Mouse (Mus musculus) C2C12 (cell line): ENCODE measurements around the gene Mymx. TPM values are rescaled to one million over a fixed set of nuclear protein-coding genes. Genes with fewer than 3 reads are reported as not detected.

Experiments used
- H3K27me3 ChIP-seq: one replicate; pipeline ENCODE4 v1.6.1; 2011; ENCODE audit not compliant: control insufficient read depth, insufficient read depth, insufficient read length
- H3K36me3 ChIP-seq: one replicate; pipeline ENCODE4 v1.6.1; 2011; ENCODE audit not compliant: control insufficient read depth, insufficient read depth
- H3K4me3 ChIP-seq: one replicate; pipeline ENCODE4 v1.5.1; 2011; ENCODE audit warnings: mild to moderate bottlenecking, control low read depth; ENCODE audit not compliant: poor library complexity, insufficient read depth, severe bottlenecking
- H3K79me2 ChIP-seq: one replicate; pipeline ENCODE4 v1.6.1; 2011; ENCODE audit not compliant: control insufficient read depth, insufficient read depth
- H3K79me3 ChIP-seq: one replicate; pipeline ENCODE4 v1.6.1; 2011; ENCODE audit warnings: low read depth, control low read depth
- H3ac ChIP-seq: one replicate; pipeline ENCODE3; 2011; ENCODE audit warnings: low read depth; ENCODE audit not compliant: control insufficient read depth, insufficient read length
- CEBPB ChIP-seq: IDR thresholded peaks from one replicate; pipeline ENCODE4 v1.6.1; 2011; ENCODE audit warnings: low read depth, mild to moderate bottlenecking, control low read depth, moderate library complexity
- CTCF ChIP-seq: IDR thresholded peaks from one replicate; pipeline ENCODE4 v1.5.1; 2011; ENCODE audit not compliant: control insufficient read depth, insufficient read depth, insufficient read length
- FOSL1 ChIP-seq: IDR thresholded peaks from one replicate; pipeline ENCODE4 v1.8.0; 2011; ENCODE audit warnings: mild to moderate bottlenecking, low read length; ENCODE audit not compliant: poor library complexity, insufficient read depth, severe bottlenecking
- MAX ChIP-seq: IDR thresholded peaks from one replicate; pipeline ENCODE4 v1.6.1; 2011; ENCODE audit warnings: mild to moderate bottlenecking, control low read depth
- MYOD1 ChIP-seq: IDR thresholded peaks from one replicate; pipeline ENCODE4 v1.6.1; 2011; ENCODE audit warnings: low read depth; ENCODE audit not compliant: control insufficient read depth, insufficient read length
- MYOG ChIP-seq: IDR thresholded peaks from one replicate; pipeline ENCODE4 v1.6.1; 2011; ENCODE audit not compliant: control insufficient read depth, insufficient read length; ENCODE audit errors: extremely low read depth
- USF1 ChIP-seq: IDR thresholded peaks from one replicate; pipeline ENCODE4 v1.6.1; 2011; ENCODE audit warnings: low read depth, mild to moderate bottlenecking, control low read depth, moderate library complexity
- polyA plus RNA-seq: library from polyadenylated mRNA; unstranded; fragments of >200 nt; fragmentation: generic; extraction: Trizol; gene quantifications from one replicate; pipeline ENCODE4 v1.2.1, GENCODE M21; 2012; ENCODE audit warnings: missing spikeins

Mymx gene
- polyA plus RNA-seq, 1 experiment = 1.7 TPM

- H3K79me3 ChIP-seq = no peaks in the 10 kb centered on the region
- H3K79me2 ChIP-seq = peaks cover 10% of the 10 kb centered on the region
- no peak for TF ChIP-seq FOSL1
- TF ChIP-seq CEBPB = no peak
- no peak for TF ChIP-seq MYOG
- TF ChIP-seq MYOD1 = no peak
- no peak for TF ChIP-seq MAX
- TF ChIP-seq CTCF = no peak
- H3ac ChIP-seq = no peak overlapping the region
- no peaks in the 10 kb centered on the region for H3K36me3 ChIP-seq
- no peaks in the 10 kb centered on the region for H3K27me3 ChIP-seq
- no peak overlapping the region for H3K4me3 ChIP-seq
Observed at GRCm38 (mm10) chr17:45557246-45557824, 44.6 kb downstream of the Mymx start.

- no peaks in the 10 kb centered on the region for H3K36me3 ChIP-seq
- H3K27me3 ChIP-seq = no peaks in the 10 kb centered on the region
- H3K4me3 ChIP-seq = peak overlapping the region; percentile 42
- H3K79me2 ChIP-seq = peaks cover 10% of the 10 kb centered on the region
- no peak for TF ChIP-seq CTCF
- TF ChIP-seq MYOD1 = no peak
- TF ChIP-seq FOSL1 = no peak
- no peak for TF ChIP-seq USF1
- no peak for TF ChIP-seq MYOG
- no peak for TF ChIP-seq MAX
- no peak for TF ChIP-seq CEBPB
- H3ac ChIP-seq = no peak overlapping the region
- no peaks in the 10 kb centered on the region for H3K79me3 ChIP-seq
Observed at GRCm38 (mm10) chr17:45556514-45557245, 45.2 kb downstream of the Mymx start.

DNA sequence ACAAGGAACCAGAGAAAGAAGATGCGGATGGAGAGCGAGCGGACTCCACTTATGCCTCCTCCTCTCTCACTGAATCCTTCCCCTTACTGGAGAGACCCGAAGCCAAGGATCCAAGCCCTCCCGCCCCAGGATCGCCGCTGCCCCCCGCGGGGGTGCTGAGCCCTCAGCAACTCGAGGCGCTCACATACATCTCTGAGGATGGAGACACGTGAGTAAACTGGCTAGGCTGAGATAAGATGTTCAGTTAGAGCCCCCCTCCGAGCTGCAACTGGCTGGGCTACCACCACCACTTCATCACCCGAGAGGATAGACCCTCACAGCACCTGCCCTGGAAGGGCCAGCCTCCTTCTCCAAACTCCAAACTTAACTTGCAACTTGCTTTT is 45.8 kb downstream of the Mymx start:
- Histone ChIP-seq H3K27me3 (no peaks in the 10 kb centered on the region), H3ac (peak overlapping the region; percentile 52), H3K79me2 (peaks cover 10% of the 10 kb centered on the region), H3K4me3 (peak overlapping the region; percentile 42), H3K79me3 (no peaks in the 10 kb centered on the region), H3K36me3 (no peaks in the 10 kb centered on the region)
- TF ChIP-seq USF1 (no peak), FOSL1 (no peak), MYOG (no peak), MYOD1 (no peak), CTCF (no peak), MAX (no peak), CEBPB (no peak)

DNA sequence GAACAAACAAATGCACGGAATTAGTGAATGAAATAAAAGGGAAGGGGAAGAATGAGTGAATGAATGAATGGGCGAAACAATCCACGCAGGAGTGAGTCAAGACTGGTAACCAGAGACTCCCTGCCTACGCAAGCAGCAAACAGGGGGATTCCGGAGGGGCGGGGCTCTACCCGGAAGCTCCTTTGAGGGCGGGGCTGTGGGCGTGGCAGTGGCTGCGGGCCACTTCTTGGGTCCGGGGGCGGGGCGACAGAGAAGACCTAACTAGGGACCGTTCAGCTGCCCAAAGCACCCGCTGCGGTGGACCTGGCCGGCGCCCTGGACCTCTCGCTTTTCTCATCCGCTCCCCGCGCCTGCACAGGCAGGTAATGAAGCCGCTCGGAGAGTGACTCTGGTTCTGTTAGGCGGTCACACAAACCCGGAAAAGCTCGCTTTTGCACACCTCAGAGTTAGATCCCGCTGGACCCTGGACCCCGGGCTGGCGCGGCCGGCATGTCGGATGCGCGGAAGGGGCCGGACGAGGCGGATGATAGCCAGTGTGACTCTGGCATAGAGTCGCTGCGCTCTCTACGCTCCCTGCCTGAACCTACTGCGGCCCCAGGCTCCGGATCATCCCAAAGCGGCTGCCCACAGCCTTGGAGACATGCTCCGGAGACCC is 46.3 kb downstream of the Mymx start, which contains the start of gene Nfkbie:
TSS of gene Nfkbie (plus strand) at position 252 of the 655 bp plus-strand sequence.
- Histone ChIP-seq H3K36me3 (no peaks in the 10 kb centered on the region), H3K79me2 (peaks cover 10% of the 10 kb centered on the region), H3K27me3 (no peaks in the 10 kb centered on the region), H3ac (peak within 1 kb of the TSS; percentile 52), H3K4me3 (peak within 1 kb of the TSS; percentile 42), H3K79me3 (no peaks in the 10 kb centered on the region)
- no peak for TF ChIP-seq MYOG
- TF ChIP-seq USF1 = no peak
- TF ChIP-seq MAX = no peak
- TF ChIP-seq MYOD1 = no peak
- no peak for TF ChIP-seq CEBPB
- no peak for TF ChIP-seq CTCF
- no peak for TF ChIP-seq FOSL1

DNA sequence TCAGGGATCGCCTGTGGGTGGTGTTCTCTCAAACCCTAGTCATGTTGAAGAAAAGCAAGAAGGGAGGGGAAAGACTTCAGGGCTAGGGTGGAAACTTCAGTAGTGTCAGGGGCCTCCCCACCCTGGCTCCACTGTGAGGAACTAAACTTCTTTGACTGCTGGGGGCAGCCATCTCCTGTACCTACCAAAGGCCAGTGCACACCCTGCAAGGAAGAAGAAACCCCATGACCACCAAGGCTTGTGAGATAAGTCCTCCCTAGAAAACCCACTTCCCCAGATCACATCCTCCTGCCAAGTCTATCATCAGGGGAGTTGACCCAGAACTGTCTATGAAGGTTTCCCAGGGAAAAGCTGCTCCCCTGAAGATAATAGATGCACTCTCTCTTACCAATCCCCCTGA is 47.5 kb downstream of the Mymx start:
- Histone ChIP-seq H3K27me3 (peaks cover 4% of the 10 kb centered on the region), H3K36me3 (no peaks in the 10 kb centered on the region), H3K4me3 (no peak overlapping the region), H3ac (no peak overlapping the region), H3K79me3 (no peaks in the 10 kb centered on the region), H3K79me2 (peaks cover 10% of the 10 kb centered on the region)
- TF ChIP-seq CEBPB = no peak
- no peak for TF ChIP-seq CTCF
- TF ChIP-seq USF1 = no peak
- TF ChIP-seq FOSL1 = no peak
- TF ChIP-seq MYOD1 = no peak
- TF ChIP-seq MYOG = no peak
- no peak for TF ChIP-seq MAX
